Mouse (Mus musculus) CD4-positive, CD25-positive, alpha-beta regulatory T cell, adult 2 months (primary cell): ENCODE results near the gene Slc6a8.

Experiments
- DNase-seq: peaks from one replicate; pipeline ENCODE4 v3.0.0-alpha.2; 2012; ENCODE audit warnings: low read depth, low spot score

The Slc6a8 gene

DNA sequence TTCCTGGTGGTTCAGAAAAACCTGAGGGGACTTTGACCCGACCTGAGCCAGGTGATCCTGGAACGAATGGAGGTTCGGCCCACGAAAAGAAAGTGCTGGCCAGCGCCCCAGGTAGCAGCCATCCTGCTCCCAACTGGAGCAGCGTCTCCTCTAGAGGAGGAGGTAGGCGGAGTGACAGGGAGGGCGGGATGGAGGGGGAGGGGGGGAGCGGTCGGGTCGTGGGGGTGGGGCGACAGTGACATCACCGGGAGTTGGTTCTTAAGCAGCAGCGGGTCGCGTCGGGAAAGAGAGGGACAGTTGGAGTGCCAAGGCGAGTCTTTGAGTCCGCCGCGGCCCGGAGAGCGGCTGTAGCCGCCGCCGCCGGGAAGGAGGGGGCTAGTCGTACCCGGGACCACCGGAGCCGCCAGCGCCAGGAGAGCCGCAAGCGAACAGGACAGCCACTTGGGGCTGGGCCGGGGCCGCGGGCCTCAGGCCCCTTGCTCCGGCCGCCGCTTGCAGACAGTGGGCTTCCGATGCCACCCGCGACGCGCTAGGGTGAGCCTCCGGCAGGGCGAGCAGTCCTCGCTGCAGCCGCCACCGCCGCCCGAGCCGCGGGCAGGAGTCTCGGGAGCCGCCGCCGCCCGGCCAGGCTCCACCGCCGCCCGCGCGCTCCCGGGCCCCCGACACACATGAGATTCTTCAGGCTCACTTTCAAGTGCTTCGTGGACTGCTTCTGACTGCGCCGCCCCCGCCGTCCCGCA lies at the start of gene Slc6a8:
Slc6a8 (plus strand) TSS at position 272 of the 740 bp plus-strand sequence.
- DNase-seq, result peak; percentile 46

- no peak for DNase-seq
Measured at GRCm38 (mm10) chrX:73626981-73627380, 46.0 kb upstream of the Slc6a8 start.

GRCm38 (mm10) chrX:73635425-73635824 lies 37.5 kb upstream of the Slc6a8 start:
- DNase-seq, result peak; percentile 32

GRCm38 (mm10) chrX:73637415-73637814 lies 35.5 kb upstream of the Slc6a8 start:
- DNase-seq, result no peak

- DNase-seq, result peak; percentile 43
Measured at GRCm38 (mm10) chrX:73639255-73639675, 33.7 kb upstream of the Slc6a8 start, which contains the start of gene Dusp9. Gene Dusp9 (plus strand): TSS chrX:73639419.

GRCm38 (mm10) chrX:73639901-73640469 lies 33.0 kb upstream of the Slc6a8 start:
- no peak for DNase-seq

DNA sequence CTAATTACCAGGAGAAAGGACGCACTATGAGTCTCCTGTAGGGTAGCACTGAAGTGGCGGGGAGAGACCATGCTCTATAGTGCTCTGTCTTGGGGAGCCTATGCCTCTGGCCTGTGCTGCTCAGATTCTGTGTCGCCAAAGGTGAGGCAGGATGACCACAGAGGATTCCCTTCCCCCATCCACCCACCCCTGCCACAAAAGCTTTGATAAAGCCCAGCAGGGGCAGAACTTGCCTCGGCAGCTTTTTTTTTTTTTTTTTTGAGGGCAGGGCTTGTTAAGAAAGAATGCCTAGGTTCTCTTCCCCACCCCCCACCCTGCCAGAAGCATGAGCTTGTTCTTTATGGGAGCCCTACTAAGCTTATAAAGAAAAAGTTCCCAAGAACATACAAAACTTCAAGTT lies 27.8 kb upstream of the Slc6a8 start:
- DNase-seq, result no peak

DNA sequence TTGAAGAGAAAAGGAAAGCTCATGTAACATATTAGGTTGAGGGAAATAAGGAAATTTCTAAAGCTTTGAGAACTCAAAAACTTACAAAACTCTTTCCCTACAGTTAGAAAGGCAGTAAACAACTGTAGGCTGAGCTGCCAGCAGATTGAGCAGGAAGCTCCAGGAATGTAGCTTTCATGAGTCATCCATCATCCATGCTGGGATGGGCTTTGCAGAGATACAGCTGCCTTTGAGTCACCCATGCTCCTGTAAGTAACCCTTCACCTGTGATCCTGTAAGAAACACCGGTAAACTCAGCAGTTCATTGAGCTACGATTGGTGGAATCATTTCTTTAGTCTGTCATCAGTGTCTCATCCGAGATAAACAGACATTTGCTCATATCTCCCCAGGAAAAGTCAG lies 22.1 kb upstream of the Slc6a8 start:
- no peak for DNase-seq

DNA sequence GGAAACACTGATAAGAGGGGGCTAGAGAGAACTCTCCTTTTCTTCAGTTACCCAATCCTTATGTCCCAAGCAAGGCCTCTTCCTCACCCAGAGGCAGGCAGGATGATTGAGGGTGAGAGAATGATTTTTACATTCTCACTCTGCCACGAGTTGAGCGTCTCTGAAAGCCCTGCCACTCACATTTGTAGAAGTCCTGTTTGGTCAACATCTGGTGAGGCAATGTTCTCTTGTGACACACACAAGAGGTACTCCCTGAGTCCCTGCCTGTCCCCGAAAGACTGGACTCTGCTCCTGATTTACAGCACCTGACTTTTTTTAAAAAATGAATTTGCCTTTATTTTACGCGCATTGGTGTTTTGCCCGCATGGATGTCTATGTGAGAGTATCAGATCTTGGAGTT lies 19.6 kb upstream of the Slc6a8 start:
- no peak for DNase-seq

- DNase-seq, result peak; percentile 76
Measured at GRCm38 (mm10) chrX:73654177-73654576, 18.8 kb upstream of the Slc6a8 start.

DNA sequence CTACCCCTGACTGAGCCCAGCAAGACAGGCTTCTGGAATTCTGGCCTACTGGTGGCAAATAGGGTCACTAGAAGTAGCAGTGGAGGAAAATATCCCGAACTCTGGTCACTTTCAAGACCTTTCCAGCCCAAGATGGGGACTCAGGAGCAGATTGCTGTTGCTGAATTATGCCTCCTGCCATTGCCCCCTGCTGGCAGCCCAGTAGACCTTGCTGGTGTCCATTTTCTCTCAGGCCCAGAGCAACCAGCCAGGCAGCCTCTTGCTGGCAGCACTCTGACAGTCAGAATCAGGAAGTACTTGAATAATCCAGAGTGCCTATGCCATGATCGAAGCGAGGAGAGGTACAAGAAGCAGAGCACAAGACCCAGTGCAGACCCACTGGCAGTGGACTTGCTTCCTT lies 17.4 kb upstream of the Slc6a8 start:
- DNase-seq, result peak; percentile 53

GRCm38 (mm10) chrX:73658391-73658790 lies 14.6 kb upstream of the Slc6a8 start:
- DNase-seq, result no peak

DNA sequence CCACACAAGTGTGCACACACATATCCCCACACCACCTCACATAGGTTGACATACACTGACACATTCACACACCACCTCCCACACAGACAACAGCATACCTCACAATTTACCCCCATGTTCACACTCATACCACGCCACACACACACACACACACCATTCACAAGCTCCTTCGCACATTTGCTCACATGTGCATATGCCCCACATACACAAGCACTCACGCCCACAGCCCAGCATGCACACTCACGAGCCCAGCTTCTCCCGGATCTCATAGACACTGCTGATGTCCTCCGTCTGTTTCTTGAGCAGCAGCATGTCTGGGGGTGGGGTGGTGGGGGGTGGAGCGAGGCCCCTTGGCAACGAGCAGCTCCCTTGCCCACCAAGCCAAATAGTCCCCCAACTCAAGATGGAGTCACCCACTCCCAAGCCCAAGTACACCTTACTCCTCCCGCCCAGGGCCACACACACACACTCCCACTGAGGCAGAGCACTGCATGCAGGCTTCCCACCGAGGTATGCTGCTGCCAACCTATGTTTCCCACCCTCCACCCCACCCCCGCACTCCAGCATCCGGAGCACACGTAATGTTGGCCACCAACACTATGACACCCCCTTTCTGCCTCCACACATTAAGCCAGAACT lies 13.9 kb upstream of the Slc6a8 start:
- no peak for DNase-seq

DNA sequence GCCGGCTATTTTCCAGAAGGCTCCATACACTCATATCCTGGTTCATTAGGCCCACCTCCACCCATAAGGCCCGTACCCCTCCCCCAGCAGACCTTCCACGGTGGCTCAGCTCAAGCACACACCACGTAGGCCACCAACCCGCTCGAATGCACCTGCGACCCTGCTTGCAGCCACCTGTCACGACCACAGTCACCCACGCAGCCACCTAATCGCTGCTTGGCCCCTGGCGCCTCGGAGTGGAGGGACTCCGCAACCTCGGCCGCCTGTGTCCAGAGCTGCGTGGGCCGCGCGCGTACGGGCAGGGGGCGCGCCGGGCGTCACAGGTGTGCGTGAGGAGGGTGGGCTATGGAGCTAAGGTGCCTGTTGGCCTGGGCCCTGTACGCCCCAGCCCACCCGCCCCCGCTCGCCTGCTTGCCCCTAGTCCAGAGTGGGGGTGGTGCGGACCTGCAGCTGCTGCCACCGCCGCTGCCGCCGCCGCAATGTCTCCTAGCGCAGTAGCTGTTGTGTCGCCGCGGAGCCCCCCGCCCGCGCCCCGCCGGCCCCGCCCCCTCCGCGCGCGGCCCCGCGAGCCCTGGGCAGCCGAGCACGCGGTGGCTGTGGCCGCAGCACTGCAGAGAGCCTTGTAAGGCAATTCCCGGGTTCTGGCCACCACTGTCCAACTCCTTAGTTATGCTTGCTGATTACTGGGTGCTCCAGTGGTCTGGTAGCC lies 13.2 kb upstream of the Slc6a8 start, which contains the start of gene Pnck:
Pnck (minus strand) TSS at position 543 of the 709 bp plus-strand sequence.
- DNase-seq, result peak; percentile 40

DNA sequence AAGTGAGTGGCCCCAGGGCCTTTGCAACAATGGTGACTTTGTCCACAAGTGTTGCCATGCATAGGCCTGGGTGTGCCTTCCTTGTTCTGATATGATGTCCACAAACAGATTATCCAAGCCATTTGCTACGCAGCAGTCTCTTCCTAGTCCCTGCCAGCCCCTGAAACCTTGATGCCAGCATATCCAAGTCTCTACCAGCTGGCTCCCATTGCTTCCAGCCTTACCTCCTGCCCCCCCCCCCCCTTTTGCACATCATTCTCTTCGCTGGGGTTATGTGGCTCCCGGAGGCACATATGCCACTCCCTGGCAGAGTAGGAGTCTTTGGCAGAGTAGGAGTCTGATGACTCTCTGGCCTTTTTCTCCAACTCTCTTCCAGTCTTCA lies 12.7 kb upstream of the Slc6a8 start:
- no peak for DNase-seq

DNA sequence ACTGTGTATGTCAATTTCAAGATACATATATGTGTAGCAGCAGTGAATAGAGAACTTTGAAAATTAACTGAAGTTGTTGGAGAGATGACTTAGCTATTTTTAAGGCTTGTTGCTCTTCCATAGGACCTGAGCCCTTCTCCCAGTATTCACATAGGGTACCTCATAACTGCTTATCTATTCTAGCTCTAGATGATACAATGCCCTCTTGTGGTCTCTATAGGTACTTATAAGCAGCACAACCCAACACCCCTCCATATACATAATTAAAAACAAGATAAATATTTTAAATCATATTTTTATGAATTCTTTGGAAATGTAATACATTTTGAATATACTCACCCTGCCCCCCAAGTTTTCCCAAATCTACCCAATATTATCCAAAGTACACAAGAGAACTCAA lies 9.8 kb upstream of the Slc6a8 start:
- DNase-seq, result peak; percentile 37

DNA sequence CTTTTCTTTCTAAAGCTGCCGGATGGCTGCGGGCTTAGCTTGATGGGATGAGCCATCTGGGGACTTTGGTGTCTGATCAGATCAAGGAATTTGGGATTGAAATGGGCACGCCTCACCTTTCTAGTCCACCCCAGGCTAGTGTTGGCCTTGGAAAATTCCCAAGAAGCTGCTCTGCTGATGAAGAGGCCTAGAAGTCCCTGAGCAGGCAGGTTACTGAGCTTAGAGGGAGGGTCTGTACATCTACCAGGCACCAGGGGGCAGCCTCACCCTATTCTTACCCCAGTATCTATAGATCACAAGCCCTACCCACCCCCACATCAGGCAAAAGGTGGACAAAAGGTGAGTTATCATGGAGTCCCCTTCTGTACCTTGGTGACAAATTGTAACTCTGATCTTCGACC lies 919 bp upstream of the Slc6a8 start:
- DNase-seq, result peak; percentile 83

- DNase-seq, result no peak
Measured at GRCm38 (mm10) chrX:73673619-73673967, 643 bp downstream of the Slc6a8 start.

- no peak for DNase-seq
Measured at GRCm38 (mm10) chrX:73673968-73674661, 1.2 kb downstream of the Slc6a8 start.

DNA sequence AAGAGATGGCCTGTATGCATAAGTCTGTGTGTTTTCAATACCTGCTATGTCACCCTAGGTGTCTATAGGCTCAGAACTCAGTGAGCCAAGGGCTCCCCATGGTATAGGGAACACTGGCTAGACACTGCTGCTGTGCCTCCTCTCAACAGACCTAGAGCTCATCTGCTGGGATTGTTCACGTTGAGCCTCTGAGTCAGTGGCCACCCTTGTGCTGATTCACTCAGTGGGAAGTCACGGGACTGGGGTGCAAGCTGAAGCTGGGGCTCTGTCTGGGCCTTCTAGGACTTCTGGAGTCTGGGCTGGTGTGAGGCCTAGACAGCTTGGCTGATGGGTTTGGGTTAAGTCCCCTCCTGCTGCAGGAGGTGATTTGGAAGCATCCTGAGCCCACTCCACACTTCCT lies 2.3 kb downstream of the Slc6a8 start:
- DNase-seq, result no peak

DNA sequence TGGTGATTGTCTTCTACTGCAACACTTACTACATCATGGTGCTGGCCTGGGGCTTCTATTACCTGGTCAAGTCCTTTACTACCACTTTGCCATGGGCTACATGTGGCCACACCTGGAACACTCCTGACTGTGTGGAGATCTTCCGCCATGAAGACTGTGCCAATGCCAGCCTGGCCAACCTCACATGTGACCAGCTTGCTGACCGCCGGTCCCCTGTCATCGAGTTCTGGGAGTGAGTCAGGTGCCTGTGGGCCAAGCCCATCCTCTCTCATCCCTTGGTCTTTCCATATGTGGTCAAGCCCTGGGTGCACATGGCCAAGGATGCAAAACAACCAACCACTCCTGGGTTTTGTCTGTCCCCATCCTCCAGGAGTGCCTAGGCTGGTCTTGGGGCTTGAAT lies 3.7 kb downstream of the Slc6a8 start:
- DNase-seq, result no peak

GRCm38 (mm10) chrX:73684156-73684555 lies 11.2 kb downstream of the Slc6a8 start:
- DNase-seq, result no peak
